Mouse (Mus musculus) C2C12 (cell line): ENCODE measurements around the gene Ube2h.

Experiments
- CTCF ChIP-seq: IDR thresholded peaks from one replicate; pipeline ENCODE4 v1.5.1; 2011; ENCODE audit not compliant: control insufficient read depth, insufficient read depth, insufficient read length
- FOSL1 ChIP-seq: IDR thresholded peaks from one replicate; pipeline ENCODE4 v1.8.0; 2011; ENCODE audit warnings: mild to moderate bottlenecking, low read length; ENCODE audit not compliant: poor library complexity, insufficient read depth, severe bottlenecking
- MAX ChIP-seq: IDR thresholded peaks from one replicate; pipeline ENCODE4 v1.6.1; 2011; ENCODE audit warnings: mild to moderate bottlenecking, control low read depth
- MYOD1 ChIP-seq: IDR thresholded peaks from one replicate; pipeline ENCODE4 v1.6.1; 2011; ENCODE audit warnings: low read depth; ENCODE audit not compliant: control insufficient read depth, insufficient read length
- MYOG ChIP-seq: IDR thresholded peaks from one replicate; pipeline ENCODE4 v1.6.1; 2011; ENCODE audit not compliant: control insufficient read depth, insufficient read length; ENCODE audit errors: extremely low read depth
- USF1 ChIP-seq: IDR thresholded peaks from one replicate; pipeline ENCODE4 v1.6.1; 2011; ENCODE audit warnings: low read depth, mild to moderate bottlenecking, control low read depth, moderate library complexity

- TF ChIP-seq CTCF (no peak), USF1 (no peak), FOSL1 (no peak), MYOD1 (no peak), MYOG (no peak), MAX (no peak)
Measured at GRCm38 (mm10) chr6:30172441-30172819, 131.9 kb downstream of the Ube2h start.
